Comparison of ENCODE assay signal across 8 mouse cellular contexts in genomic region chr9:101073041-101073986, GRCm38 (mm10). TPM values are rescaled to one million over a fixed set of nuclear protein-coding genes. Genes with fewer than 3 reads are reported as not detected.
DNase-seq lines count a peak whose midpoint lies in the region; ATAC-seq and TF ChIP-seq lines count a peak whose summit lies in the region.

No protein-coding gene starts in this region.

- no peaks in the 10 kb centered on the region for H3K9me3 ChIP-seq in heart, embryonic 10.5 days
- no peaks in the 10 kb centered on the region for H3K9me3 ChIP-seq in kidney, embryonic 15.5 days (replicated peaks)

- TF ChIP-seq CTCF in bone marrow macrophage, adult 2 months (IDR thresholded peaks at IDR 0.05; ENCODE audit: low read depth, low read length), result no peak
- TF ChIP-seq CTCF in embryonic fibroblast, embryonic 13.5 days (IDR thresholded peaks at IDR 0.05; ENCODE audit: borderline replicate concordance, insufficient read depth, low read length), result no peak

- H3K9ac ChIP-seq in kidney, embryonic 15.5 days, result peak overlapping the region; percentile 73

- peaks cover 2% of the 10 kb centered on the region for H3K4me1 ChIP-seq in bone marrow macrophage, adult 2 months (ENCODE audit: control insufficient read depth, insufficient read depth, low read length)
- peaks cover 1% of the 10 kb centered on the region; the same call in 1 of the 2 replicates for H3K4me1 ChIP-seq in embryonic fibroblast, embryonic 13.5 days (ENCODE audit: control insufficient read depth, insufficient read depth, low read length)
- H3K4me1 ChIP-seq in heart, embryonic 10.5 days, result peaks cover 10% of the 10 kb centered on the region
- peaks cover 13% of the 10 kb centered on the region for H3K4me1 ChIP-seq in kidney, embryonic 15.5 days

- no peaks in the 10 kb centered on the region for H3K27me3 ChIP-seq in heart, embryonic 10.5 days (ENCODE audit: insufficient read depth, poor library complexity, severe bottlenecking)
- no peaks in the 10 kb centered on the region for H3K27me3 ChIP-seq in kidney, embryonic 15.5 days

- no peak for TF ChIP-seq POLR2A in bone marrow macrophage, adult 2 months (IDR thresholded peaks at IDR 0.05; ENCODE audit: borderline replicate concordance, low read depth, low read length)
- peak; percentile 89 for TF ChIP-seq POLR2A in embryonic fibroblast, embryonic 13.5 days (IDR thresholded peaks at IDR 0.05; ENCODE audit: low read depth, low read length)

- peak overlapping the region; percentile 85 for H3K4me3 ChIP-seq in bone marrow macrophage, adult 2 months (ENCODE audit: insufficient read depth, low read length)
- H3K4me3 ChIP-seq in embryonic fibroblast, embryonic 13.5 days (ENCODE audit: insufficient read depth, low read length), result peak overlapping the region; percentile 63
- peak overlapping the region; percentile 79 for H3K4me3 ChIP-seq in heart, embryonic 10.5 days
- peak overlapping the region; percentile 98 for H3K4me3 ChIP-seq in kidney, embryonic 15.5 days (replicated peaks)

- H3K27ac ChIP-seq in bone marrow macrophage, adult 2 months (ENCODE audit: insufficient read depth, low read depth, low read length), result peak overlapping the region; percentile 91
- H3K27ac ChIP-seq in embryonic fibroblast, embryonic 13.5 days (ENCODE audit: insufficient read depth, low read length), result peak overlapping the region; percentile 71
- peak overlapping the region; percentile 100 for H3K27ac ChIP-seq in heart, embryonic 10.5 days
- H3K27ac ChIP-seq in kidney, embryonic 15.5 days, result peak overlapping the region; percentile 95

- DNase-seq in A20 (ENCODE audit: low read depth, low spot score), result peak; percentile 99
- DNase-seq in heart, embryonic 10.5 days (ENCODE audit: low spot score), result peak; percentile 99
- DNase-seq in liver, result peak; percentile 99
- DNase-seq in spleen, postnatal 4 days (ENCODE audit: low spot score in 2 of 2), result peak; percentile 98 to 99

- H3K4me2 ChIP-seq in kidney, embryonic 15.5 days, result peak overlapping the region; percentile 78

- 2% methylated on average over 64 of the region's 65 CpGs for WGBS in heart, embryonic 10.5 days
- WGBS in kidney, embryonic 15.5 days, result 1% methylated on average over 57 of the region's 65 CpGs

- no peaks in the 10 kb centered on the region for H3K36me3 ChIP-seq in heart, embryonic 10.5 days
- H3K36me3 ChIP-seq in kidney, embryonic 15.5 days, result no peaks in the 10 kb centered on the region

- ATAC-seq in kidney, embryonic 15.5 days (replicated peaks; ENCODE audit: low FRiP score), result peak; percentile 95
- ATAC-seq in monocyte, adult 5-6 weeks (replicated peaks; ENCODE audit: insufficient number of reproducible peaks, low FRiP score, low TSS enrichment, poor library complexity, severe bottlenecking), result peak; percentile 68

RNA-seq across cellular contexts. Expression of gene Msl2, which starts 0.6 kb away (rescaled TPM):
- polyA plus RNA-seq in bone marrow macrophage, adult 2 months (2012; ENCODE audit: insufficient read depth, insufficient read length, missing spikeins), result 35.4 and 38.9 TPM in 2 replicates
- polyA plus RNA-seq in embryonic fibroblast, embryonic 13.5 days (2011; ENCODE audit: insufficient read length, low read depth, missing spikeins), result 21.2 and 25.6 TPM in 2 replicates
- 3.2 and 3.7 TPM in 2 replicates for polyA plus RNA-seq in heart, embryonic 10.5 days (2016; fragmentation: Nextera tagmentation; extraction: Ambion mirVana)
- 4.9 and 7.0 TPM in 2 replicates for polyA plus RNA-seq in kidney, embryonic 15.5 days (2015; fragmentation: Nextera tagmentation; extraction: Ambion mirVana)
- total RNA-seq in monocyte, adult 5-6 weeks (2017), result 52.9 to 75.5 TPM (median 58.3 TPM) in 3 replicates

RNA-seq across cellular contexts. Expression of gene Pccb, which starts 38.6 kb away (rescaled TPM):
- 24.0 and 24.7 TPM in 2 replicates for polyA plus RNA-seq in bone marrow macrophage, adult 2 months (2012; ENCODE audit: insufficient read depth, insufficient read length, missing spikeins)
- 18.3 and 27.3 TPM in 2 replicates for polyA plus RNA-seq in embryonic fibroblast, embryonic 13.5 days (2011; ENCODE audit: insufficient read length, low read depth, missing spikeins)
- polyA plus RNA-seq in heart, embryonic 10.5 days (2016; fragmentation: Nextera tagmentation; extraction: Ambion mirVana), result 15.7 and 19.0 TPM in 2 replicates
- 24.5 and 26.4 TPM in 2 replicates for polyA plus RNA-seq in kidney, embryonic 15.5 days (2015; fragmentation: Nextera tagmentation; extraction: Ambion mirVana)
- total RNA-seq in monocyte, adult 5-6 weeks (2017), result 2.6 to 5.3 TPM (median 3.8 TPM) in 3 replicates

Comparison
In these comparisons a context has a peak if more than half of its experiments do, and no peak if none do; other contexts are left out.
1. Peak in every context shown above with its lines: DNase-seq, ATAC-seq, H3K4me3 ChIP-seq and H3K27ac ChIP-seq.